Mouse (Mus musculus) liver, postnatal 0 days (tissue): ENCODE results near the gene Marf1.

Source experiments
- CTCF ChIP-seq: sonication (generic); IDR thresholded peaks from 2 replicates; pipeline ENCODE4 v1.5.1; 2016; ENCODE audit warnings: antibody characterized with exemption, low read depth
- EP300 ChIP-seq: IDR thresholded peaks from 2 replicates; pipeline ENCODE4 v1.6.1; 2016; ENCODE audit warnings: antibody characterized with exemption, low read depth, mild to moderate bottlenecking

DNA sequence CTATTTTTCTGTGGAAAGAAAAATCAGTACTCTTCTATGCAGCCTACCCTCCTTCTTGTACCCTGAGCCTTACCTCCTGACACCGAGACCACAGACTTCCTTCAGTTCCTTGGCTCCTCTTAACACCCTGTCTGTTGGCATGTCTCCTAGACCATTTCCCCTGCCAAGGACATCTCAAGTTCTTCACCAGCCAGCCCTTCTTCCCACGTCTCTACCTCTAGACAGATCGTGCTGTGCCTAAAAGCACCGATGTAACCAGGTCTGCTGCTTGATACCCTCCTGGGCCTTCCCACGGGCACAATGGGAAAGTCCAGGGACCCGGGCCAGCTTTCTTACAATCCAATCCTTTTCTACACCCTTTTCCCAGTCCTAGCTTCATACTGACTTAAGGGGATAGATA, 57.3 kb downstream of the Marf1 start:
- no peak for TF ChIP-seq EP300
- TF ChIP-seq CTCF, result no peak
